Mouse (Mus musculus) frontal cortex, postnatal 14 days (tissue): Measurements from ENCODE around the gene Pde6d.
"Not testable (repeated sequence)": the region's sequence is repeated elsewhere in the genome, so short reads cannot be mapped to it uniquely, and the experiment has no call there.

Experiments
- DNase-seq, 2 experiments: peaks; one replicate each; pipeline ENCODE4 v3.0.0; 2022; ENCODE audit warnings: low spot score in 2 of 2

Pde6d gene

GRCm38 (mm10) chr1:86569292-86569860 is 13.1 kb downstream of the Pde6d start:
- DNase-seq, result no peak

DNA sequence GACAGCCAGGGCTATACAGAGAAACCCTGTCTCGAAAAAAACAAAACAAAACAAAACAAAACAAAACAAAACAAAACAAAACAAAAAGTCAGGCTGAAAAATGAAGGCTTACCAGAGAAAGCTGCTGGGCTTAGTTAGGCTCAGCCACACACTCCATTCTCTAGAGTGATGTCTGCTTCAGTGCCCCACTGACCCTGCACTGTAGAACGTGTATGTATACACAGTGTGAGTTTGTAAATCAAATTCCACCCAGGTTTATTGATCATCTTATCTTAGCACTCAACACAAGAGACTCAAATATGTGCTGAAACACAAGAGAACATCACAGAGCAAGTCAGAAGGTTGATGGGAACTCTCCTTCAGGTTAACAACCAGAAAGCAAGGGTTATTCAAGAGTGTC is 14.0 kb downstream of the Pde6d start:
- no peak for DNase-seq

DNA sequence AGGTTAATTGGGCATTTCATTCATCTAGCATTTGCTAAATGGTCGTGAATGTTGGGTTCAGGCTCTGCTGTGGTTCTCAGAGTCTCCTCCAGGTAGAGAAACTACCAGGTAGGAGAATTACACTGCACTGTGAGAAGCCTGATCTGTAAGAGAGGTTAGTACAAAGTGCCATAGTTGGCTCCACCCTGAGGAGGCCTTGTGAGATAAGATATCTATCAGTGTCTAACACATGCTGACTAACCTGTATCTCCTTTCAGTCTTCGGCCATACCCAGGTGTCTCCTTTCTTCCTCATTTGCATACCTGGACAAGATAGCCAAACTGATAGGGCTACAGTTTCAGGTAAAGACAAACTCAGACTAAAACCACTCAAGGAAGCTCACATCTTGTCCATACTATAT is 19.8 kb downstream of the Pde6d start:
- DNase-seq, result no peak

- no peak for DNase-seq
These were observed 23.2 kb downstream of the Pde6d start for GRCm38 (mm10) chr1:86559232-86559631.

GRCm38 (mm10) chr1:86557872-86558271 is 24.6 kb downstream of the Pde6d start:
- no peak for DNase-seq

DNA sequence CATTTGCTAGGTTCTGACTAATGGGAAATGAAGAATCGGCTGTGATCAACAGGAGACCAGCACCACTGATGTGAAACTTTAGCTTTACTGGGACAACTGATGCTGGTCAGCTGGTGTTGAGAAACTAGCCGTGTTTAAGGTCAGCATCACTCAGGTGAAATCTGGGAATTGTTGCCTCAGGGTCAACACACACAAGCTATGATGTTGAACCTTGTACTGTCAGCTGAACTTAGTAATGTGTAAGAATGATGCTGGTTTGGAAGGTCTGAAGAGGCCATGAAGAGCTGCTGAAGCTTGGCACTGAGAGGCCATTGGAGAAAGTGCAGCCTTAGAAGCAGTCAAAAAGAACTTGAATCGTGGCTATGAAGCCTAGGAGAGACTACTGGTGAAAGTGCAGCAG is 26.8 kb downstream of the Pde6d start:
- no peak for DNase-seq

DNA sequence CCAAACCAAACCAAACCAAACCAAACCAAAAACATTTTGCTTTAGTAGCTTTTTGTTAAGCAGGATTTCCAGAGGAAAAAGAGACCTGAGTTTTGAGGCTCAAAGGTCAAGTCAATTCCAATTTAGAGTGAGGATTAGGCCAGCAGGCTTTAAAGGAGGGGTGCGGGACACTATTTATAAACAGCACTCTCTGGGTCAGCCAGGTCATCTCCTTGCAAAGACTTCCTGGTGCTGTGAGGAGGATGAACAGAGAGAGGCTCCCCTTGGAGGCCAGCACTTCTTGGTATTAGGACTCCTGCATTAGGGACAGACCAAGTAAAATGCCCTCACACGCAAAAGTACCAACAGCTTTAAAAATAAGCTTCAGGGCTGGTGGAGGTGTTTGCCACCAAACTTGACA is 30.6 kb downstream of the Pde6d start:
- no peak for DNase-seq

DNA sequence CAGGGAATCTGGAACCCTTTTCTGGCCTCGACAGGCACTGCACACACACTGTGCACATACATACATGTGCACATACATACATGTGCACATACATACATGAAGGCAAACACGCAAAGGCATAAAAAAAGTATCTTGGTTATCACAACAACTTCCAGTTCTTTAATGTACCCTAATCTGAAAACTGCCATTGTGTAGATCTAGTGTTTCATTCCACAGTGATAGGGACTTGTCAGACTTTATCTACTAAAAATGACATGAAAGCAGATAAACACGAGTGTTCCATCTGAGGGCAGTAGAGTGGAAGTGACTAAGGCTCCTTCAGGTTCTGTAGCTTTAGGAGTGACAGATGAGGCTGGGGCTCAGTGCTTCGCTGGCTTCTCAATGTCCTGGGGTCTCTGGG is 31.1 kb downstream of the Pde6d start:
- DNase-seq, result no peak

- DNase-seq, result no peak
These were observed 35.6 kb downstream of the Pde6d start for GRCm38 (mm10) chr1:86546797-86547196.

GRCm38 (mm10) chr1:86542584-86542983 is 39.8 kb downstream of the Pde6d start:
- no peak for DNase-seq

DNA sequence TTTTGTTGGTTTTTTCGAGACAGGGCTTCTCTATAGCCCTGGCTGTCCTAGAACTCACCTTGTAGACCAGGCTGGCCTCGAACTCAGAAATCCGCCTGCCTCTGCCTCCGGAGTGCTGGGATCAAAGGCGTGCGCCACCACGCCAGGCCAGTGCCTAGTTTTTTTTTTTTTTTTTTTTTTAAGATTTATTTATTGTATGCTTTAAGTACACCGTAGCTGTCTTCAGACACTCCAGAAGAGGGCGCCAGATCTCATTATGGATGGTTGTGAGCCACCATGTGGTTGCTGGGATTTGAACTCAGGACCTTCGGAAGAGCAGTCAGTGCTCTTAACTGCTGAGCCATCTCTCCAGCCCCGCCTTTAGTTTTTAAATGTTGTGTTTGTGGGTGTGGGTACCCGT is 42.8 kb downstream of the Pde6d start:
- not testable (repeated sequence) for DNase-seq

GRCm38 (mm10) chr1:86538383-86538782 is 44.0 kb downstream of the Pde6d start:
- DNase-seq, result no peak

DNA sequence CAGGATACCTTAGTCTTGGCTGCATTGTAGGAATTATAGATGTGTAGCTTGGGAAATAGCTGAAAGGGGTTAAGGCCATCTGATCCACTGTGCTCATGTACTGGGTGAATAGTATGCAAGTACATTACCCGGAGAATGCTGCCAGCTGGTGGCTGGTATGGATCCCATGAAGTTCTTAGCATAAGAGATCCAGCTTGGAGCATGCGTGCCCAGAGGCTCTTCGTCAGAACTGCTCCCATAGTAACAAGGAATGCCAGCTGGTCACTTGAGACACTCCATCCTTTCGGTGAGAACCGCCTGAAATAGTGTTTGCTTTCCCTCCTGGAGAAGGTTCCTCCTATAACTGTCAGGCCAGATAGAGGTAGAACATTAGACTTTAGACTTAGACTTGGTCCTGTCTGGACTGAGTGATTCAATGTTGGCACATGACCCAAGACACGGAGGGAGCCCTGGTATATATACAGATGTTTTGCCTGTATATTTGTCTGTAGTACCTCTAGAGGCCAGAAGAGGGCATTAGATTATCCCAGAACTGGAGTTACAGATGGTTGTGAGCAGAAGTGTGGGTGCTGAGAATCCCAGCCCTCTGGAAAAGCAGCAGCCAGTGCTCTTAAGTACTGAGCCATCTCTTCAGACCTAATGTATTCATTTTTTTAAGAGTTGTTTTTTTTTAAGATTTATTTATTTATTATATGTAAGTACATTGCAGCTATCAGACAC is 48.9 kb downstream of the Pde6d start:
- peak; percentile 47 to 72 for DNase-seq

DNA sequence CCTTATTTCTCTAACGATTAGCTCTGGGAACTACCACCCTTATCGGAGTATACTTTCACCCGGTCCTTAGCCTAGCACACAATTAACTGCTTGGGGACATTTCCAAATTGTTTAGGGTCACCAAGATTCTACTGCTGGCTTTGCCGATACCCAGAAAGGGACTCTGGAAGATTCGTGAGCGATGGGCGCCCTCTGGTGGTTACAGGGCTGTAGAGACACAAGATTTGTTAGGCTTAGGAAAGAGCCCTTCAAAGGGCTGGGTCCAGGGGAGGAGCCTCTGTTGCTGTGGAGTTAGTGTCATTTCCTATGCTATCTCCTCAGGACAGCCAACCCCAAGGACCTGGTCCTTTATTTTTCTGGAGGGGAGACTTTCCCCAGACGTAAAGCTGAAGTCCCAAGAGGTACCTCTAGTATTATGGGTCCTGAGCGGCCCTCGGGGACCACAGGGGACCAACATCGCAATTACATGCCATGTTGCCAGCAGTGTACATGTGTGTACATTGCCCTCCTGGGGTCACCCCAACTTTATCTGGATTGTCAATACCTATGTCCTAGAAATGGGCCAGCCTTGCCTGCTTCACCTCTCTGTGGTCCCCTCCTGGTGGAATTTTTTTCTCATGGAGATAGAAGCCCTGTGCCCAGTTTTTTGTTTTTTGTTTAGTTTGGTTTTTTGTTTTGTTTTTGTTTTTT is 49.9 kb downstream of the Pde6d start:
- peak; percentile 84 to 95 for DNase-seq

- no peak for DNase-seq
These were observed 50.7 kb downstream of the Pde6d start for GRCm38 (mm10) chr1:86531547-86532321.

DNA sequence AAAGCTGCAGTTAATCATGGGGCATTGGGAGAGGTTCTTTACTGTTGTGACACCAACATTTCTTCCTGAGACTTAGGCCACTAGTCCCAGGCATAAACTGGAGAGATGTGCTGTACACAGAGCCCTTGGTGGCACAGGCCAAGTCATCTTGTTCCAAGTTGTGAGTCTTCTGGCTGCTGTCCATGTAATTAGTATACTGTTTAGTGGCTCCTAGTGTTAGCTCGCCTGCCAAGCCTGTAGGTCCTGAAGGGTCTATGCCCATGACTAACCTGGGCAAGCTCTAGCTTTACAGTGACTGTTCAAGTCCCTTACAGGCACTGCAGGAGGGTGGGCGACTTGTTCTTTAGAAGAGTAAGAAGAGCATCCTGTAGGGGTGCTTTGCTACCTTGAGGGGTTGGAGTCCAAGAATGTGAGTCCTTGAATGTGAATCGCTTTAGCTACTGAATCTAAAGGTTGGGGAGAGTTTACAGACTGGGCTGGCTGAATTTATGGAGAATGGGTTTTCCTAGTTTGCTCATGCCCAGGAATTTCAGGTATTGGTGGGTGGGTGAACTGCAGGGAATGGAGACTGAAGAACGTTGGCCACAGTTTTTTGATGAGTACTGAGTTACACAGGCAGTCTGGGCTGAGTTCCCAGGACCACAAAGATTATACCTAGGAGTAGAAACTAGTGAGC is 51.4 kb downstream of the Pde6d start:
- DNase-seq, result no peak

DNA sequence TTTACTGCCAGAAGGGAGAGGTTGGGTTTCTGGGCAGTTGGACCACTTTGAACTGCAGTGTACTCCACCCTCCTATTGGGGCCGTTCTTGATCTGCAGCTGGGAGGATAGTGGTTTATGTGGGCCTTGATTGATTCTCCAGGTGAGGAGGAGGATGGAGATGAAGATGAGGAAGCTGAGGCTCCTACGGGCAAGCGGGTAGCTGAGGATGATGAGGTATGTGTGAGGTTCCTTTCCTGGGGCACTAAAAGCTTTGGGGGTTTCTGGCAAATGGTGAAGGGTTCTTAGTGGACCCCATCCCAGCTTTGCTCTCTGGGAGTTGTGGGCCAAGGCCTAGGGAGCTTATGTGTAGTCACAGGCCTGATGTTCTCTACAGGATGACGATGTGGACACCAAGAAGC is 52.8 kb downstream of the Pde6d start:
- no peak for DNase-seq

DNA sequence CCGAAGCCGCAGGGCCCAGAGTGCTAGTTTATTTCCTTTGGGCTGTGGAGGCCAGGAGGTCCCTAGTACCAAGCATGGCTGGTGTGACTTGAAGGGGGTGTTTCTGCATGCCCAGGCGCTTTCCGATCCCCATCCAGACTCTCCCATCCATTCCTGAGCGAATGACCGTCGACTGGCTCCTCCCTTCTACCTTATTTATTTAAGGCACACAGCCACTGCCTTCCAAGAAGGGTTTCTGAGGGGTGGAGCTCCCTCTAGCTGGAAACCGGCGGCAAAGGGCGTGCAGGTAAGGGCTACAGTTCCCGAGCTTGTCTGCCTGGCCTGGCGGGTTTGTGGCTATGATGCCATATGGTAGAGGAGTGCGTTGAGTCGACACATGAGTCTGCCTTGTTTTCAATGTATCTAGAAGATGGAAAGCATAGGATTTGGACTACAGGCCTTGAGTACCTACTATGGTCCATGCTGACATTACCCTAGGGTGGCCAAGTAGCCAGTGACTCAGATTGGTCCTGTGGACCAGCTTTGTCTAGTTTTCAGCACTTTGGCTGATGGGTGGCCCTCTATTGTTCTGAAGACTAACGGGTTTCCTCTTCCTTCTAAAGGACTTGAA is 53.8 kb downstream of the Pde6d start:
- no peak for DNase-seq

DNA sequence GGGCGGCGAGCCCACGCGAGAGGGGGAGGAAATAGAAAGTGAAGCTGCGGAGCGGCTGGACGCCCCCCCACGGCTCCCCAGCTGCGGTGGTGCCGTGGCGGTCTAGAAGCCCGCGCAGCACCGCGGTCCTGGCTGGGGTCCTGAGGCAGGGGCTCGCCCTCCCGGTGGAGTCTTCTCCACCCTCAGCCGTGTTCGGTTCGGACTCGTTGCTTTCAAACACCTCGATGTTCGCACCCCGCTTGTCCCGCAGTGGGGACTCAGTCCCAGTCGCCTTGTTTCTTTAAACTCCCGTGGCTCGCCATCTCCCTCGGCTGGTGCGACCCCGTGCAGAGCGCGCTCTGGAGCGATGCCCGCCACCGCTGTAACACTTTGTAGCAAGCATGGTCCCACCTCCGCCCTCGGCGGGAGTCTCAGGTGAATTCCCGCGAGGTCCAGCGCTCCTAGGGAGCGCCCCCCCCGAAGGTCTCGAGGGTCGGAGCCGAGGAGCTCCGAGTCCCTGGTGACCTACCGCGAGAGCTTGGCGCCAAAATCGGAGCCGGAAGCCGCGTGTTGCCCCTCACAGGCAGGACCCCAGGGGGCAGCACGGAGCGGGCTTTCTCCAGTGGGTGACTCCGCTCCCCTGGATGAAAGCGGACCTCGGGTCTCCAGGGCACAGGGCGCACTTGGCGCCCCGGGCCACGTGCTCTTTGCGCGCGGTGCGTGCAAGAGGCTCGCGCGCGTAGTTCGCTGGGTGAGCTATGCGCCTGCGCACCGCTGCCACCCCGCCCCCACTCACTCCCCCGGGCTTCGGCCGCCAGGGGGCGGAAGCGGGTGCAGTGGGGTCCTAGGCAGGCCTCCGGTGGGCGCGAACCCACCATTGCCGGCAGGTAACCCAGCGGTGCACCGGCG is 54.6 kb downstream of the Pde6d start:
- peak; percentile 90 for DNase-seq
